Mouse (Mus musculus) liver, embryonic 14.5 days (tissue): ENCODE results near the gene Rprd2. TPM values are rescaled to one million over a fixed set of nuclear protein-coding genes. Genes with fewer than 3 reads are reported as not detected.

Experiments used
- ATAC-seq: fragments of 200-750 bp; cut with Nextera tagmentation; 2 replicates; pipeline ENCODE4 v1.8.0; 2017; ENCODE audit warnings: moderate number of reproducible peaks, mild to moderate bottlenecking, moderate library complexity; ENCODE audit not compliant: insufficient read depth
- DNase-seq, 3 experiments: peaks; one replicate each; pipeline ENCODE4 v3.0.0-alpha.2; 2012 to 2013; ENCODE audit warnings: low read depth in 3 of 3, low spot score in 3 of 3
- H3K27ac ChIP-seq: fragments of 300-500 bp; sonication (generic); 2 replicates; pipeline ENCODE4 v1.5.1; 2014; ENCODE audit warnings: moderate library complexity, mild to moderate bottlenecking, control low read depth, inconsistent platforms
- H3K27me3 ChIP-seq: fragments of 300-500 bp; sonication (generic); 2 replicates; pipeline ENCODE4 v1.6.1; 2014; ENCODE audit warnings: mild to moderate bottlenecking, low read length, moderate library complexity; ENCODE audit not compliant: control insufficient read depth, insufficient read depth
- H3K36me3 ChIP-seq: fragments of 300-500 bp; sonication (generic); replicated peaks from 2 replicates; pipeline ENCODE4 v1.6.1; 2014; ENCODE audit warnings: low read depth; ENCODE audit not compliant: control insufficient read depth, insufficient read depth
- H3K4me1 ChIP-seq, 2 experiments: fragments of 200-500 bp in 1 of 2; fragments of 300-500 bp in 1 of 2; sonication (generic) in 1 of 2; replicated peaks; 2 replicates each; pipeline ENCODE4 v1.6.1; 2012 to 2014; ENCODE audit warnings: antibody characterized with exemption in 1 of 2, inconsistent platforms in 1 of 2, low read length in 1 of 2; ENCODE audit not compliant: control insufficient read depth in 2 of 2, insufficient read depth in 2 of 2
- H3K4me2 ChIP-seq: fragments of 300-500 bp; sonication (generic); 2 replicates; pipeline ENCODE4 v1.6.1; 2014; ENCODE audit warnings: low read depth, mild to moderate bottlenecking, control low read depth, moderate library complexity
- H3K4me3 ChIP-seq, 2 experiments: fragments of 200-500 bp in 1 of 2; fragments of 300-500 bp in 1 of 2; sonication (generic) in 1 of 2; 2 replicates each; pipeline ENCODE4 v1.5.1; 2012 to 2014; ENCODE audit warnings: low read depth in 2 of 2, low read length in 2 of 2, mild to moderate bottlenecking in 2 of 2, control low read depth in 1 of 2, inconsistent platforms in 1 of 2, moderate library complexity in 1 of 2; ENCODE audit not compliant: insufficient read depth in 1 of 2
- H3K9ac ChIP-seq: fragments of 300-500 bp; sonication (generic); replicated peaks from 2 replicates; pipeline ENCODE4 v1.6.1; 2014; ENCODE audit warnings: mild to moderate bottlenecking, control low read depth, moderate library complexity
- H3K9me3 ChIP-seq: fragments of 300-500 bp; sonication (generic); 2 replicates; pipeline ENCODE4 v1.6.1; 2016; ENCODE audit warnings: low read length, mixed read lengths; ENCODE audit not compliant: control insufficient read depth
- CTCF ChIP-seq: IDR thresholded peaks from 2 replicates; pipeline ENCODE4 v1.5.1; 2016; ENCODE audit warnings: antibody characterized with exemption, low read depth, control low read depth
- EP300 ChIP-seq: IDR thresholded peaks from 2 replicates; pipeline ENCODE4 v1.6.1; 2016; ENCODE audit warnings: antibody characterized with exemption, low read depth
- WGBS: fragments of 180-500 bp; shearing (Covaris S2); extraction: QIAGEN DNeasy Blood & Tissue Kit; methylation state at CpG from one replicate; pipeline ENCODE4 v1.1.7; 2014; ENCODE audit not compliant: insufficient replicate concordance; 5-methylcytosine and 5-hydroxymethylcytosine counted together
- polyA plus RNA-seq, 2 experiments: library from polyadenylated mRNA; depleted of rRNA in 1 of 2; stranded (reverse) in 1 of 2; unstranded in 1 of 2; fragments of >200 nt; fragmentation: Nextera tagmentation in 1 of 2; extraction: Ambion mirVana in 1 of 2; gene quantifications; 2 replicates each; pipeline versions ENCODE4 v1.2.1 to v1.2.3; 2012 to 2014

Gene Rprd2
- polyA plus RNA-seq, 2 experiments: 5.3 to 6.6 TPM

DNA sequence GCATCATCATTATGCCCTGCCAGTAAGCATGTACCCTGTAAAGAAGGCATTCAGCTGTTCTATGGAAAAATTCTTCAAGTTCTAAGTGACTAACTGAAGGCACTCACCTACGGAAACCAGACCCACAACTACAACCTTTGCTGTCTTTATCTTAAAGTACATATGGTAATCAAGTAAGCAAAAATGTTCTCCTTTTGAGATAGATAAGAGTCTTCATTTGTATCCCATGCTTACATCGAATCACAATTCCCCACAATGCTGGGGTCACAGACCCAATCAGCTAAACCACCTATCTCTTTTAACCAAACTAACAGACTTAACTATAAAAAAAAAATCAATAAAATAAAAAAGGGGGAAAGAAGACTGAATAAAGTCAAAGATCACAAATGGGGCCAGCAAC, 20.6 kb upstream of the Rprd2 start:
- 0 out of 2 replicates have a peak, but pooled peaks have one; percentile 34 for TF ChIP-seq EP300
- no peak for TF ChIP-seq CTCF
- WGBS: 24% methylated on average over 2 of the region's 2 CpGs
- Histone ChIP-seq H3K27ac (no peak overlapping the region), H3K9me3 (no peaks in the 10 kb centered on the region), H3K9ac (no peak overlapping the region), H3K4me3 (no peak overlapping the region), H3K4me2 (no peak overlapping the region), H3K4me1 (peaks cover 2 to 7% of the 10 kb centered on the region in 2 experiments; a peak in 1 of 4 replicates), H3K36me3 (peaks cover 75% of the 10 kb centered on the region), H3K27me3 (no peaks in the 10 kb centered on the region)
- DNase-seq: no peak
- peak; percentile 21; the same call in 1 of the 2 replicates for ATAC-seq

DNA sequence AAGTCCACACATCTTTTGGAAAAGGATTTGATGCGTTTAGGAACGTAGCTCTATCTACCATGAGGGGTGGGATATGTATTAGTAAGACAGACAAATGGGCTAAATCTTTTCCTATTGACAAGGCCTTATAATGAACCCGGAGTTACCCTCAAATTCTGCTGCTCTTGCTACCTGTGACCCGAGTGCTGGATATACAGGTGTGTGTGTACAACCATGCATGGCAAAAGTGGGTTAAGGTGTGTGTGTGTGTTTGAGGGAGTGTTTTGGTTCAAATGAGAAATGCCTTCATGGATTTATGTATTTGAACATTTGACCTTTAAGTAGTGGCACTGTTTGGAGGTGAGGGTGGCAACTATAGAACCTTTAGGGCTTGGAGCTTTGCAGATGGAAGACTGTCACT, 10.4 kb upstream of the Rprd2 start:
- 91% methylated on average over 4 of the region's 4 CpGs for WGBS
- H3K27ac ChIP-seq: no peak overlapping the region
- peaks cover 51% of the 10 kb centered on the region for H3K36me3 ChIP-seq
- no peaks in the 10 kb centered on the region for H3K27me3 ChIP-seq
- no peak for DNase-seq
- no peaks in the 10 kb centered on the region; a peak in 1 of 4 replicates for H3K4me1 ChIP-seq
- TF ChIP-seq EP300 (no peak), CTCF (no peak)
- no peak for ATAC-seq
- no peak overlapping the region for H3K9ac ChIP-seq
- H3K4me2 ChIP-seq: no peak overlapping the region
- no peak overlapping the region for H3K4me3 ChIP-seq
- no peaks in the 10 kb centered on the region for H3K9me3 ChIP-seq

DNA sequence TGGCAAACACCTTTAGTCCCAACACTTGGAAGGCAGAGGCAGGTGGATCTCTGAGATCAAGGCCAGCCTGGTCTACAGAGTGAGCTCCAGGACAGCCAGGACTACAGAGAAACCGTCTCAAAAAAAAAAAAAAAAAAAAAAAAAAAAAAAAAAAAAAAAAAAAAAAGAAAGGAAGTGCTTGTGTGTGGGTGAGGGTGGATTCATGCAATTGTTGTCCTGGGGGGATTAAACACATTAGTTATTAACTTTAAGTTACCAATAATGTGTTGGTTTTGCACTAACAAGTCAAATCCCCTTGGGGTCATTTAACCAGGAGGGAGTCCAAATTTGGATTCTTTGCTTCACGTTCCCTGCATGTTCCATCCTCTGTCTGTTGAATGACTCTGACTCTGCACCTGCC, 7.6 kb upstream of the Rprd2 start:
- Histone ChIP-seq H3K27me3 (no peaks in the 10 kb centered on the region), H3K4me3 (no peak overlapping the region), H3K36me3 (peaks cover 25% of the 10 kb centered on the region), H3K9me3 (no peaks in the 10 kb centered on the region), H3K4me2 (no peak overlapping the region), H3K4me1 (no peaks in the 10 kb centered on the region; a peak in 1 of 4 replicates), H3K27ac (no peak overlapping the region), H3K9ac (no peak overlapping the region)
- TF ChIP-seq CTCF: no peak
- TF ChIP-seq EP300: no peak
- no peak for DNase-seq
- ATAC-seq: no peak
- WGBS: 72% methylated on average over 2 of the region's 2 CpGs

DNA sequence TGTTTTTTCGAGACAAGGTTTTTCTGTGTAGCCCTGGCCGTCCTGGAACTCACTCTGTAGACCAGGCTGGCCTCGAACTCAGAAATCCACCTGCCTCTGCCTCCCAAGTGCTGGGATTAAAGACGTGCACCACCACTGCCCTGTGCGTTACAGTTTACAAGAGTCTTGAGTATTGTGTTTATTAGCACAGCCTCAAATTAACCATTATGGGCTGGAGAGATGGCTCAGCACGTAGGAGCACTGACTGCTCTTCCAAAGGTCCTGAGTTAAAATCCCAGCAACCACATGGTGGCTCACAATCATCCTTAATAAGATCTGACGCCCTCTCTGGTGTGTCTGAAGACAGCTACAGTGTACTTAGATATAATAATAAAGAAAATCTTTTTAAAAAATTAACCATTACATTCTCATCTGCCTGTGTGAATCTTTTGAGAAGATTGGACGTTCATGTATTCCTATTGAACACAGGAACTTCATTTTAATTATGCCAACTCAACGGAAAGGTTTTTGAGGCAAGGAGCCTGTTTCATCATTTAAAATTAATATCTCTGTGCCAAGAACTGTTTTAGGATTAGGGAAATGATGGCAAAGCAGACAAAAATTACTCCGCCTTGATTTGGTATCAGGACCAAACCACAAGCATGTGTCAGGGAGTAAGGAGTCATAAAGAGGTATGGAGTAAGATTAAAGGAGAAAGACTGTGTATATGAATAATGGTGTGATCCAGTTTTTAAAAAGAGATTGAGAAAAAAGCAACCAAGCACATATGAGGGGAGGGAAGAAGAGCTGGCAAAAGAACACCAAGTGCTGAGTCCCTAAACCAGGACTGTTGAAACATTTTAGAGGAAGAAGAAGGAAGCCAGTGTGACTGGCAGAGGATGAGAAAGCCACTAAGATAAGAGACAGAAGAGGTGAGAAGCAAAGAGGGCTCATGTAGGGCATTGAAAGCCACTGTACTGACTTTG, 1.7 kb upstream of the Rprd2 start:
- no peaks in the 10 kb centered on the region for H3K9me3 ChIP-seq
- no peaks in the 10 kb centered on the region for H3K27me3 ChIP-seq
- H3K36me3 ChIP-seq: no peaks in the 10 kb centered on the region
- 24% methylated on average over 10 of the region's 10 CpGs for WGBS
- peaks cover 15% of the 10 kb centered on the region in 2 experiments for H3K4me1 ChIP-seq
- no peak for TF ChIP-seq EP300
- TF ChIP-seq CTCF: no peak
- H3K27ac ChIP-seq: peak overlapping the region; percentile 92
- ATAC-seq: no peak
- peak overlapping the region; percentile 82 to 90 for H3K4me3 ChIP-seq
- peak overlapping the region; percentile 81 for H3K9ac ChIP-seq
- DNase-seq: no peak
- peak overlapping the region; percentile 85 for H3K4me2 ChIP-seq

DNA sequence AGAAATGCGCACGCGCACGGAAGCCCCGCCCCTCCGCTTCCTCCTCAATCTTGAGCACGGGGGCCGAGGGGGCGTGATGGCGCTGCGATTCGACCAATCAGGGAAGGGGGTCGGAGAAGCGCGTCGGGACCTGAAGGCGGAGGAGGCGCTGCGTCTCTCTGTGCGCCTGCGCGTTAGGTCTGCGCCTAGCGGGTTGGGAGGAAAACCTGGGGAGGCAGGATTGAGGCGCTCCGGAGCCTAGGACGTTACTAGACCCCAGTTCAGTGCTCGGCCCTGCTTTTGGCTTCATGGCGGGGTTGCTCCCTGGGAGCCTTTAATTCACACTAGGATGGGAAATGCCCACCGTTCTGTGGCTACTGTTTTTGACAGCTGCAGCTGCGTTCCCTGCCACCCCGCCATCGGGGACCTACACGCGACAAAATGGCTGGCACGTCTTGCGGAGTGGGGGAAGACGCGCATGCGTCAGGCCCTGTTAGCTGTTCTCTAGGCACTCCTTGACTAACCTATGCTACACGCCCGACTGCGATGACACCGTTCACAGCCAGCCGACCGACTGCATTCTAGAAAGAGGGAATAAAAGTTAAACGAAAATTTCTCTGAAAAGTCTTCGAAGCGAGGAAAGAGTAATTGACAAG, 805 bp upstream of the Rprd2 start:
- Histone ChIP-seq H3K9me3 (no peaks in the 10 kb centered on the region), H3K27me3 (no peaks in the 10 kb centered on the region), H3K36me3 (no peaks in the 10 kb centered on the region), H3K9ac (peak overlapping the region; percentile 81), H3K4me2 (peak overlapping the region; percentile 85), H3K4me1 (peaks cover 15% of the 10 kb centered on the region in 2 experiments), H3K4me3 (peak overlapping the region; percentile 82 to 90), H3K27ac (peak overlapping the region; percentile 92)
- under 1% methylated on average over 49 of the region's 49 CpGs for WGBS
- TF ChIP-seq EP300: peak; percentile 48; the same call in 1 of the 2 replicates
- TF ChIP-seq CTCF: peak; percentile 42
- ATAC-seq: peak; percentile 95
- DNase-seq: peak; percentile 99 to 100 (median 99)
